Mouse (Mus musculus) gastrocnemius, adult 2 months (tissue): ENCODE measurements around the gene Hnrnpdl. TPM values are rescaled to one million over a fixed set of nuclear protein-coding genes. Genes with fewer than 3 reads are reported as not detected.
A peak's percentile ranks its signal among the peaks of the same experiment; 100 is the strongest.

ENCODE experiments used
- DNase-seq: peaks from one replicate; pipeline ENCODE4 v3.0.0; 2022
- H3K27ac ChIP-seq: fragments of 200-600 bp; 2 replicates; pipeline ENCODE4 v1.8.1; 2022; ENCODE audit warnings: mild to moderate bottlenecking
- H3K4me3 ChIP-seq: fragments of 200-600 bp; 2 replicates; pipeline ENCODE4 v1.8.1; 2022; ENCODE audit warnings: mild to moderate bottlenecking, moderate library complexity
- CTCF ChIP-seq: fragments of 200-600 bp; IDR thresholded peaks from 2 replicates; pipeline ENCODE4 v1.8.1; 2022; ENCODE audit warnings: antibody characterized with exemption, mild to moderate bottlenecking, moderate library complexity
- intact Hi-C: fragments of 180-260 bp; cut with DNase I; formaldehyde crosslinking; loops from one replicate; pipeline ENCODE4 v1.15.1; 2025
- total RNA-seq, 2 experiments: library from RNA; stranded (reverse); gene quantifications; 2 replicates each; pipeline ENCODE4 v1.2.3; 2021

The Hnrnpdl gene
- total RNA-seq, 2 experiments from 2014 or later = 74.8 to 77.5 TPM

- no peak for TF ChIP-seq CTCF
- peak; percentile 65 for DNase-seq
- H3K4me3 ChIP-seq = no peak overlapping the region
- H3K27ac ChIP-seq = peak overlapping the region; percentile 68
- intact Hi-C loops = no loop called here
Observed at GRCm38 (mm10) chr5:100043361-100043760, 3.9 kb upstream of the Hnrnpdl start.

GRCm38 (mm10) chr5:100042467-100042866 is 3.0 kb upstream of the Hnrnpdl start:
- no peak overlapping the region for H3K4me3 ChIP-seq
- no peak overlapping the region for H3K27ac ChIP-seq
- TF ChIP-seq CTCF = no peak
- intact Hi-C loops = no loop called here
- DNase-seq = no peak

- Histone ChIP-seq H3K27ac (no peak overlapping the region), H3K4me3 (no peak overlapping the region)
- DNase-seq = no peak
- no peak for TF ChIP-seq CTCF
- intact Hi-C loops = no loop called here
Observed at GRCm38 (mm10) chr5:100041272-100041671, 1.8 kb upstream of the Hnrnpdl start.

- no peak for TF ChIP-seq CTCF
- peak overlapping the region; percentile 93 for H3K4me3 ChIP-seq
- H3K27ac ChIP-seq = peak overlapping the region; percentile 99
- DNase-seq = no peak
- intact Hi-C loops = no loop called here
Observed at GRCm38 (mm10) chr5:100040281-100040784, 869 bp upstream of the Hnrnpdl start.

- intact Hi-C loops = loop anchor here (1.0 to 10.0 kb wide), 3 partner anchors 61 to 376 kb away; partner anchors contain the start of genes Hnrnpd, Sec31a and Vamp9
- Histone ChIP-seq H3K27ac (peak overlapping the region; percentile 99), H3K4me3 (peak overlapping the region; percentile 93)
- DNase-seq = peak; percentile 98
- no peak; the same call in 1 of the 2 replicates for TF ChIP-seq CTCF
Observed at GRCm38 (mm10) chr5:100038714-100039601, 506 bp downstream of the Hnrnpdl start.

- intact Hi-C loops = loop anchor here (1.0 to 10.0 kb wide), 3 partner anchors 60 to 377 kb away; partner anchors contain the start of genes Hnrnpd, Sec31a and Vamp9
- no peak for TF ChIP-seq CTCF
- H3K4me3 ChIP-seq = peak overlapping the region; percentile 93
- DNase-seq = peak; percentile 95
- H3K27ac ChIP-seq = peak overlapping the region; percentile 99
Observed at GRCm38 (mm10) chr5:100037965-100038713, 1.3 kb downstream of the Hnrnpdl start.

GRCm38 (mm10) chr5:100036681-100037080 is 2.8 kb downstream of the Hnrnpdl start:
- DNase-seq = no peak
- intact Hi-C loops = loop anchor here (10.0 kb wide), 2 partner anchors 132 to 378 kb away; partner anchors contain the start of genes Sec31a and Vamp9
- peak overlapping the region; percentile 99; the same call in 1 of the 2 replicates for H3K27ac ChIP-seq
- peak overlapping the region; percentile 93 for H3K4me3 ChIP-seq
- no peak for TF ChIP-seq CTCF

GRCm38 (mm10) chr5:100035950-100036349 is 3.5 kb downstream of the Hnrnpdl start:
- DNase-seq = no peak
- Histone ChIP-seq H3K27ac (no peak overlapping the region), H3K4me3 (peak overlapping the region; percentile 93)
- intact Hi-C loops = loop anchor here (10.0 kb wide), 2 partner anchors 131 to 379 kb away; partner anchors contain the start of genes Sec31a and Vamp9
- peak; percentile 37 for TF ChIP-seq CTCF

- TF ChIP-seq CTCF = no peak
- no peak overlapping the region for H3K27ac ChIP-seq
- DNase-seq = no peak
- intact Hi-C loops = loop anchor here (10.0 kb wide), 2 partner anchors 128 to 382 kb away; partner anchors contain the start of genes Sec31a and Vamp9
- H3K4me3 ChIP-seq = no peak overlapping the region
Observed at GRCm38 (mm10) chr5:100032646-100033045, 6.8 kb downstream of the Hnrnpdl start.

- DNase-seq = no peak
- H3K27ac ChIP-seq = no peak overlapping the region
- TF ChIP-seq CTCF = no peak
- H3K4me3 ChIP-seq = no peak overlapping the region
- intact Hi-C loops = loop anchor here (10.0 kb wide), 2 partner anchors 127 to 383 kb away; partner anchors contain the start of genes Sec31a and Vamp9
Observed at GRCm38 (mm10) chr5:100032107-100032506, 7.4 kb downstream of the Hnrnpdl start.

- intact Hi-C loops = loop anchor here (10.0 kb wide), 2 partner anchors 125 to 385 kb away; partner anchors contain the start of genes Sec31a and Vamp9
- no peak for DNase-seq
Observed at GRCm38 (mm10) chr5:100030069-100030468, 9.4 kb downstream of the Hnrnpdl start.

GRCm38 (mm10) chr5:100024868-100025267 is 14.6 kb downstream of the Hnrnpdl start:
- no peak for DNase-seq
- no peak overlapping the region for H3K4me3 ChIP-seq
- no peak for TF ChIP-seq CTCF
- intact Hi-C loops = no loop called here
- no peak overlapping the region for H3K27ac ChIP-seq

More at GRCm38 (mm10) chr5:100030069-100030468, 9.4 kb downstream of the Hnrnpdl start:
- no peak for TF ChIP-seq CTCF
- H3K4me3 ChIP-seq = no peak overlapping the region
- H3K27ac ChIP-seq = no peak overlapping the region
